Mouse (Mus musculus) lung, embryonic 14.5 days (tissue): ENCODE results near the gene Dtnbp1. TPM values are rescaled to one million over a fixed set of nuclear protein-coding genes. Genes with fewer than 3 reads are reported as not detected.

Source experiments
- ATAC-seq: fragments of 200-750 bp; cut with Nextera tagmentation; 2 replicates; pipeline ENCODE4 v1.8.0; 2017; ENCODE audit warnings: mild to moderate bottlenecking, moderate TSS enrichment, moderate library complexity; ENCODE audit not compliant: insufficient read depth
- DNase-seq: peaks from one replicate; pipeline ENCODE4 v3.0.0-alpha.2; 2015
- H3K27ac ChIP-seq: fragments of 300-500 bp; sonication (generic); 2 replicates; pipeline ENCODE4 v1.5.1; 2014; ENCODE audit warnings: low read depth, mild to moderate bottlenecking, moderate library complexity
- H3K27me3 ChIP-seq: fragments of 300-500 bp; sonication (generic); 2 replicates; pipeline ENCODE4 v1.6.1; 2014; ENCODE audit warnings: low read length, control low read depth; ENCODE audit not compliant: insufficient read depth
- H3K36me3 ChIP-seq: fragments of 300-500 bp; sonication (generic); 2 replicates; pipeline ENCODE4 v1.6.1; 2014; ENCODE audit warnings: control low read depth; ENCODE audit not compliant: insufficient read depth
- H3K4me1 ChIP-seq: fragments of 300-500 bp; sonication (generic); 2 replicates; pipeline ENCODE4 v1.6.1; 2014; ENCODE audit warnings: antibody characterized with exemption, control low read depth; ENCODE audit not compliant: insufficient read depth
- H3K4me2 ChIP-seq: fragments of 300-500 bp; sonication (generic); 2 replicates; pipeline ENCODE4 v1.6.1; 2014; ENCODE audit warnings: mild to moderate bottlenecking
- H3K4me3 ChIP-seq: fragments of 300-500 bp; sonication (generic); 2 replicates; pipeline ENCODE4 v1.5.1; 2014; ENCODE audit warnings: low read depth, low read length
- H3K9ac ChIP-seq: fragments of 300-500 bp; sonication (generic); 2 replicates; pipeline ENCODE4 v1.6.1; 2014
- H3K9me3 ChIP-seq: fragments of 300-500 bp; sonication (generic); 2 replicates; pipeline ENCODE4 v1.6.1; 2016; ENCODE audit warnings: low read depth, low read length, control low read depth
- CTCF ChIP-seq: IDR thresholded peaks from 2 replicates; pipeline ENCODE4 v1.5.1; 2016; ENCODE audit warnings: antibody characterized with exemption, low read depth
- WGBS: fragments of 180-500 bp; shearing (Covaris S2); extraction: QIAGEN DNeasy Blood & Tissue Kit; methylation state at CpG from one replicate; pipeline ENCODE4 v1.1.7; 2014; 5-methylcytosine and 5-hydroxymethylcytosine counted together
- polyA plus RNA-seq: library from polyadenylated mRNA; unstranded; fragments of >200 nt; fragmentation: Nextera tagmentation; extraction: Ambion mirVana; gene quantifications from 2 replicates; pipeline ENCODE4 v1.2.1, GENCODE M21; 2014

Gene Dtnbp1
- polyA plus RNA-seq, 1 experiment from 2014 or later: 75.8 TPM

DNA sequence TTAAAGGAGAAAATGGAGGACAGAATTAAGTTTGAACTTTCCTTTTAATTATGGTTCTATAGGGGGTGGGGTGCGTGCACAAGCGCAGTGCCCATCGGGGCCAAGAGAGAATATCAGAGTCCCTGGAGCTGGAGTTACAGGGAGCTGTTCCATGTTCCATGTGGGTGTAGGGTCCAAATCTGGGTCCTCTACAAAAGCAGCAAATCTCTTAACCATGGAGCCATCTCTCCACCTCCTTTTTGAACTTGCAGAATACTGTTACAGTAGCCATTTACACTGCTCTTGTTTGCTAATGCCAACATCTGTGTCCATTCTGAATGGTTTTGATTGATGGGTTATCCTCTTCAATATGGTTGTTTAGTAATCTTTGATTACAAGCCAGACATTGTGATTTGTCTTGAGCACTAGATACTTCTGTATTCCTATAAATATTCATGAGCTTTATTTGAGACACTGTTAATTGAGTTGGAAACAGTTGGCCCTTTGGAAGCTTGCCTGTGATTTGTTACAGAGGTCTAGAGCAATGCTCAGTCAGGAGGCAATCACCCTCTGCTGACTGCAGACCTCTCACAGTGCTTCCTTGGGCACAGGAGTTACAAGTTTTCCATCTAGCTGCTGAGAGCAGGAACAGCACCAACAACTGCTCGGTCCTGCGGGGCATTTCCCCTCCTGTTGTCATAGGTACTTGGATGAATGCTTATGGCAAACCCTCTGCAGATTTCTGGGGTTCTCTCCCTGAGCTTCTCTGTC is 41.2 kb downstream of the Dtnbp1 start:
- Histone ChIP-seq H3K36me3 (peaks cover 15% of the 10 kb centered on the region; the same call in 1 of the 2 replicates), H3K9ac (no peak overlapping the region), H3K4me1 (no peaks in the 10 kb centered on the region), H3K9me3 (no peaks in the 10 kb centered on the region), H3K4me3 (no peak overlapping the region), H3K27ac (no peak overlapping the region), H3K27me3 (no peaks in the 10 kb centered on the region), H3K4me2 (no peak overlapping the region)
- DNase-seq (no peak), ATAC-seq (no peak)
- TF ChIP-seq CTCF: no peak
- 85% methylated on average over 5 of the region's 5 CpGs for WGBS

DNA sequence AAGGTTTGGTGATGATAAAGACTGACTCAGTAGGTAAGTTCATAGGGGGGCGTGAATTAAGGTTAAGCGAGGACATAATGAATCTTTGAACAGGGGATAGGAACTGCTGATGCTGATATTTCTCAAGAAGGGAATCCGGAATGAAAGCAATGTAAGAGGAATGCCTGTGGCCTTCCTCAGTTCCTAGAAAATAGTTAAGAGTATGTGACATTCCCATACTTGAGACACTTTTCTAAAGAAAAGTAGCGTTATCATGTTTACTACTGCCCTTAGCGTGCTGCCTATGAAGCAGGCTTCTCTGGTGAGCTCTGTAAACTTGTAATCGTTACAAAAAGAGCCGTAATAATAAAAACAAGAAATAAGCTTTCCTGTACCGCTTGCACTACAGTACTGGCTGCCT is 44.9 kb downstream of the Dtnbp1 start:
- Histone ChIP-seq H3K36me3 (peaks cover 18% of the 10 kb centered on the region; the same call in 1 of the 2 replicates), H3K4me2 (no peak overlapping the region), H3K9me3 (no peaks in the 10 kb centered on the region), H3K27me3 (no peaks in the 10 kb centered on the region), H3K4me3 (no peak overlapping the region), H3K4me1 (no peaks in the 10 kb centered on the region), H3K9ac (no peak overlapping the region), H3K27ac (no peak overlapping the region)
- no peak for TF ChIP-seq CTCF
- ATAC-seq (no peak), DNase-seq (no peak)
- 81% methylated on average over 8 of the region's 8 CpGs for WGBS

DNA sequence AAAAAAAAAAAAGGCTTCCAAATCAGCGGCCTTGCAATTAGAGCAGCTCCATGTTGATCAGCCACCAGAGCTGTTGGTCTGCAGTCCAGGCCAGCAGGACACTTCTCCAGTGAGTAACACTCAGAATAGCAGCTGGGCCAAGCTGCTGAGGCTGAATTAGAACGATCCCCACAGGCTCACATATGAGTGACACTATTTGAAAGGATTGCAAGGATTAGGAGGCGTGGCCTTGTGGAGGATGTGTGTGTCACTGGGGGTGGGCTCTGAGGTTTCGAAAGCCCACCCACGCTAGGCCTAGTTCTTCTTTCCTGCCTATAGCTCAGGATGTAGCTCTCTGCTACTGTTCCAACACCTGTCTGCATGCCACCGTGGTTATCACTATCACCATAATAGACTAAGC is 46.2 kb downstream of the Dtnbp1 start:
- Histone ChIP-seq H3K27ac (no peak overlapping the region), H3K4me2 (no peak overlapping the region), H3K9ac (no peak overlapping the region), H3K4me1 (no peaks in the 10 kb centered on the region), H3K27me3 (no peaks in the 10 kb centered on the region), H3K4me3 (no peak overlapping the region), H3K9me3 (no peaks in the 10 kb centered on the region), H3K36me3 (peaks cover 20% of the 10 kb centered on the region; the same call in 1 of the 2 replicates)
- ATAC-seq (no peak), DNase-seq (no peak)
- 83% methylated on average over 6 of the region's 6 CpGs for WGBS
- no peak for TF ChIP-seq CTCF

DNA sequence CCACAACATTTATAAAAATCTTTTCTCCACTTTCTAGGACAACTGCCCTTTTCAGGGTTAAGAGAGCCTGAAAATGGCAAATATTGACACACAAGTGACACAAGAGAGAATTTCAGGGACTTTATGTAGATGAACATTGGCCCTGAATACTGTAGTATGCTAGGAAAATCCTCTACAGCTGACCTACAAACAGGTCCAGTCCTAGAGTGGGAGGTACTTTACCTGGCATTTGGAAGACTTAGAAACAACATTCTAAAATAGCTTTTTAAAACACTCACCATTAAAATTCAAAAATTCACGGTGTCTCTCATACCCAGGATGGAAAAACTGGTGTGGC is 47.7 kb downstream of the Dtnbp1 start:
- no peaks in the 10 kb centered on the region for H3K4me1 ChIP-seq
- H3K9ac ChIP-seq: no peak overlapping the region
- H3K36me3 ChIP-seq: peaks cover 18% of the 10 kb centered on the region; the same call in 1 of the 2 replicates
- H3K27me3 ChIP-seq: no peaks in the 10 kb centered on the region
- ATAC-seq (no peak), DNase-seq (no peak)
- H3K27ac ChIP-seq: no peak overlapping the region
- H3K4me3 ChIP-seq: no peak overlapping the region
- no peak for TF ChIP-seq CTCF
- no peaks in the 10 kb centered on the region for H3K9me3 ChIP-seq
- no peak overlapping the region for H3K4me2 ChIP-seq
- 81% methylated on average over 1 of the region's 1 CpGs for WGBS

DNA sequence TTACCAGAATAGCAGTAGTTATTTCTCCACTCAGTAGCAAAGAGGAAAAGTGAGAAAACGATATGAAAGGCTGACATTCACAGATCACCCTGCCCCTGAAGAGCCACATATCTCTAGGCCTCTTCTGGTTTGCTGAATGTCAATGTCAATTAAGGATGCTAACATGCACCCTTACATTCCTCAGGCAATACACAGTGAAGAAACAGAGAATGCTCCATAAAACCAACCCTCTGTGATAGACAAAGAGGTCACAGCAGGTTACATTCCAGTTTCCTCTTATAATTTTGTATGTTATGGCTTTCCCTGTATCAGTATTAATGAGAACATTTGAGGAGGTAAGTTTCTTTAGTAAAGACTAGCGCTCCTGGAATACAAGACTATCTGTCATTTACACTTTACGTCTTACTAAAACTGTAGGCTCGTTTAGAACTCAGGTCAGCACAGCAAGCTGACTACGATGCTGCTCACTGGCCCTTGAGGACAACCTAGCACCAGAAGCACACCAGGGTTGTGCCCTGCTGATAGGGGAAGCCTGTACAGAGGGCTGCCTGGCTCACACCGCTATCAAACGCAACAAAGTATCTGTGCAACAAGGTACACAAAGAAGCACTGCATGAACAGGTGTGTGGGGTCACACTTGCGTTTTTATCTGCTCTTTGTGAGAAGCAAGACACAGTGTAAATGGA is 48.3 kb downstream of the Dtnbp1 start:
- no peaks in the 10 kb centered on the region for H3K27me3 ChIP-seq
- H3K9me3 ChIP-seq: no peaks in the 10 kb centered on the region
- ATAC-seq (no peak), DNase-seq (no peak)
- peaks cover 18% of the 10 kb centered on the region; the same call in 1 of the 2 replicates for H3K36me3 ChIP-seq
- no peak overlapping the region for H3K4me3 ChIP-seq
- no peak for TF ChIP-seq CTCF
- no peak overlapping the region for H3K27ac ChIP-seq
- no peak overlapping the region for H3K9ac ChIP-seq
- no peak overlapping the region for H3K4me2 ChIP-seq
- H3K4me1 ChIP-seq: no peaks in the 10 kb centered on the region
- WGBS: 66% methylated on average over 8 of the region's 8 CpGs

DNA sequence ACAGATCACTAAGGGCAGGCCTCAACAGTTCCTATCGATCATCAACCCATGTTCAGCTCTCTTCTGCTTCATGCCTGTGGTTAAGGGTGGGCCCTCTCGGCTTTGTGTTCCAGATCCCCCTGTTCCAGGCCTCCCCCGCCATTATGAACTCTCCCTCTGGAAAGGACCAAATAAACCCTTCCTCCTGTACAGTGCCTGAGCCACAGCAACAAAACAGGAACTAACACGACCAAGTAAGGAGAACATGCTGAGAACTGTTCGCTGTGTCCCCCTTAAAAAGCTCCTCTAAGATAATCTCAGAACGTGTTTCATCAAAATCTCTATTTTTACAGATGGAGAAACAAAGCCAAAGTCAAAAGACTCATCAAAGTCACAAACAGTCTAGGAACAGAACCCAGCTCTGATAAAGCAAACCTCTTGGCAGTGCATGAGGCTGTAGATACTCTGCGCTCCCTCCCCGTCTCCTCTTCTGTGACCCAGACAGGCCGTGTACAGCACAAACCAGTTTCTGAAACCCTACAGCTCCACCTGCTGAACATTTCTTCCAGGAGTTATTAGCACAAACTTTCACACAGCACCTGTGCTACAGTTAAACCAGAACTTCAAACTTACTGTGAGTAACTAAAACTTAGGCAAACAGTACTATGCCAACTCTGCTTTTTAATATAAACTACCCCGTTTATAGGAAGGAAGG is 49.4 kb downstream of the Dtnbp1 start:
- H3K4me3 ChIP-seq: no peak overlapping the region
- no peak overlapping the region for H3K9ac ChIP-seq
- no peak for ATAC-seq
- 0 out of 2 replicates have a peak, but pooled peaks cover 13% of the 10 kb centered on the region for H3K36me3 ChIP-seq
- no peaks in the 10 kb centered on the region; the same call in 1 of the 2 replicates for H3K4me1 ChIP-seq
- WGBS: 60% methylated on average over 10 of the region's 10 CpGs
- no peak overlapping the region for H3K4me2 ChIP-seq
- TF ChIP-seq CTCF: peak; percentile 28; the same call in 1 of the 2 replicates
- no peaks in the 10 kb centered on the region for H3K9me3 ChIP-seq
- DNase-seq: peak; percentile 52
- H3K27ac ChIP-seq: no peak overlapping the region
- H3K27me3 ChIP-seq: no peaks in the 10 kb centered on the region
